Mouse (Mus musculus) ES-Bruce4 (cell line): ENCODE measurements around the gene Ccnd1.

Experiments used
- CTCF ChIP-seq: IDR thresholded peaks from one replicate; pipeline ENCODE4 v1.8.1; 2011; ENCODE audit warnings: low read depth, low read length
- EP300 ChIP-seq: IDR thresholded peaks from 2 replicates; pipeline ENCODE4 v1.6.1; 2011; ENCODE audit warnings: low read depth, low read length; ENCODE audit not compliant: insufficient read depth
- POLR2A ChIP-seq: IDR thresholded peaks from one replicate; pipeline ENCODE4 v1.8.1; 2011; ENCODE audit warnings: low read length; ENCODE audit not compliant: insufficient read depth

DNA sequence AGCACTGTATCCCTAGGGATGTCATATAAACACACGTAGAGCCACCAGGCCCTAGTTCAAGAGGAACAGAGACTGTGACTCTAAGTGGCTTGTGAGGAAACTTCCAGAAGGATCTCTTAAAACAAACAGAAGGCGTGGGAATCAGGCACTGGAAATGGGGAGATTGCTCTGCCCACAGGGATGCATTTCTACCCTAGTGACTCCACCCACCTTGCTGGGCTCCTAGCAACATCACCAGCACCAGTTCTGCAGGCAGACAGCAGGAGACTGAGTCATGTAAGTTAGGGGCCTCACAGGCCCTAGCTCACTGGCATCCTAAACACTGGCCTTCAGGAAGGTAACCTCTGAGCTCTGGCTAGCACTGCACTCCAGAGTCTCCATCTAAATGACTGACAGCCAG is 47.9 kb downstream of the Ccnd1 start:
- TF ChIP-seq POLR2A (no peak), CTCF (no peak), EP300 (no peak)
